Mouse (Mus musculus) heart, postnatal 14 days (tissue): ENCODE measurements at regions not wholly inside any gene's neighbourhood (a gene's known extent, or its start where the extent isn't known, plus 50 kb on each side); places are given as distances from the start of the nearest gene placed in this dataset.
"Not testable (repeated sequence)": the region's sequence is repeated elsewhere in the genome, so short reads cannot be mapped to it uniquely, and the experiment has no call there.

ENCODE experiments used
- DNase-seq, 2 experiments: peaks; one replicate each; pipeline ENCODE4 v3.0.0; 2021 to 2022
- intact Hi-C: fragments of 180-260 bp; cut with DNase I; formaldehyde crosslinking; loops from one replicate; pipeline ENCODE4 v1.15.1; 2025

DNA sequence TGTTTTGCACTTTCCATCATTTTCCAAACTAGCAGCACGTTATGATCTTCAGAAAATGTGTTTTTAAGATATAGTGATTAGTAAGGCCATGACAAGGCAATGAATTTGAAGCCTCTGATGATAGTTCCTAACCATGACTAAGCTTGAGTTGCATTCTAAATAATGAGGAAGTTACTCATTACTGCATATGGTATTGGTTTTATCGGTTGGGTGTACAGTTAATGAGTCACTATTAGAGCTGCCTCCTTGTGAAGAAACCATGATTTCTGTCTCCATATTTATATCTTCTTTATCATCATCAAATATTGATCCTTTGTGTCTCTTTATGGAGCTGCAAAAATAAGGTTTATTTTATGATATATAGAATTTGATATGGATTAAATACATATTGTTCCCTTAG lies 4763.5 kb upstream of the Gm7489 start:
- intact Hi-C loops = no loop called here
- no peak for DNase-seq

DNA sequence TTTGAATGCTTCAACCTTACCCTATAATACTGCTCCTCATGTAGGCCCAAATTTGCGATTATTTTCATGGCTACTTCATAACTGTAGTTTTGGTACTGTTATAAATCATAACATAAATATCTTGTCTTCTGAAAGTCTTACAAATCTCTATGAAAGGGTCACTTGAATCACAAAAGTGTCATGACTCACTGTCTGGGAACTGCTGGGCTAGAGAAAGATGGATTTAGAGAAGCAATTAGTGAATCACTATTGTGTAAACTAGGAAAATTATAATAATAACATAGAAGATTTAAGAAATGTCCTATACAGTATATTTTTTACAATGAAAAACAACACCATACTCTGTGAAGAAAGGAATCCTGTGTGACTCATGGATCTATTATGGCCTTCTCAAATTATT lies 4738.3 kb upstream of the Gm7489 start:
- intact Hi-C loops = no loop called here
- DNase-seq = no peak

GRCm38 (mm10) chr15:49151998-49152397 lies 4732.7 kb upstream of the Gm7489 start:
- intact Hi-C loops = no loop called here
- no peak for DNase-seq

DNA sequence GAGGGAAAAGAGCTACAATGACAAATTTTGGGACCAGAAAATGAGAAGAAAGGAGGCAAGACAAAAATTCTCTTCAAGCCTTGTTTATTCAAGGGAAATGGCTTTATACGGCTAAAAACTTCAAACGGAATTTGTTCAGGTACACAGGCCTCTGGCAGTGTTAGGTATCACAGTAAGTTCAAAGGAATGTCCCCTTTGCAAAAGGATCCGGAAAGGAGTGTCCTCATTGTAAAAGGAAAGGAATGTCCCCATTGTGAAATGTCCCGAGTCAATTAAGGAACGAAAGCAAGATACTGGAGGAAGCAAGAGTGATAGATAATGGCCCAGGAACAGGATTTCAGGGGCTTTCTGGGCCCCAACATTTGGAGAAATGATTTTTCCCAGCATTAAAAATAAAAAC lies 4730.7 kb upstream of the Gm7489 start:
- DNase-seq = no peak
- intact Hi-C loops = no loop called here

DNA sequence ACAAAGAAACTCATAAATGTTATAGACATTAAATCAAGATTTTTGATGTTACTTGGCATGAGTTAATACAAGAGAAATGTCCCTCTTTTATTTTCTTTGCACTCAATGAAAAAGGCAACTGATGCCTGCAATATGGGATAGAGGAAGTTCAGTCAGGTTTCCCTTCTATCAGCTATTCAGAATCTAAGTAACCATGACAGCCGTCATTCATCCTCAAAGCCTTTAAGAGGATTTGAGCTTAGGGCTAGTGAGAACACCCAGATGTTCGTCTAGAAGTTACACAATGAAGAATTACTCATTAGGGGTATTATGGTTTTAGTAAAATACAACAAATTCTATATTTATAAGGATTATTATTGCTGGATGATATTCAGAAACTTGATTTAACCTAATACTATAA lies 4693.2 kb upstream of the Gm7489 start:
- intact Hi-C loops = no loop called here
- DNase-seq = no peak

DNA sequence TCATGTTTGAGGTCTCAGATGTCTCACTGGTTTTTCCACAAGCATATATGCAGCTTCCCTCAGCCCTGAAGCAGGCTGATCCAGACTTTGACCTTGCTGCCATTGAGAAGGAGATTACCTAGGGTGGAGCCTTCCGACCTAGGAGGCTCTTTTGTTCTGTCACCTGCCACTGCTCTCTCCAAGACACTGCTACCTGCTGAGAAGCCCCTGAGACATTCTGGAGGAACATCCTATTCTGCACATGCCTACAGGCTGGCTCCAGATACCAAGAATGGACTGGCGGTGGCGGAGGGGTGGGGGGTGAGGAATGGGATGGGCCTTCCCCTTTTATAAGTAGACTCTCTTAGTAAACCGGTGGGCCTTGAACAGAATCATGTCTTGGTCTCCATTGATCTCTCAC lies 4692.1 kb upstream of the Gm7489 start:
- intact Hi-C loops, DNase-seq: not testable (repeated sequence)

GRCm38 (mm10) chr15:49229063-49229462 lies 4655.6 kb upstream of the Gm7489 start:
- intact Hi-C loops = no loop called here
- no peak for DNase-seq

DNA sequence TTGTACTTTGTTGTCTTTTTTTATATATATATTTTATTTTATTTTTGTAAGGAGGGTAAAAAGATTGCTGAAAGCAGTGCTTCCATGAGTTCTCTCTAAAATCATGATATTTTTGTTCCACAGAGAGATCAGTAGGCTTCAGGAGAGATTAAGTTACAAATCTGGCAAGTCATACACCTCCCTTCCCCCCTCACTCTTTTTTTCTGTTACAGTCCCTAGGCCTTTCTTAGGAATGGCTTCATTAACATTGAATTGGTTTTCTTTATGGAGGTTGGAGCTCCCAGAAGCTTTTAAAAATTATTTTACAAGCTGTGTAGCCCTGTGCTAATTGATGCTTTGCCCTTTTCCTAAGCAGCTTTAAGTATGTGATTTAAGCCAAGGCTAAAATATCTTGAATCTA lies 4653.9 kb upstream of the Gm7489 start:
- intact Hi-C loops = no loop called here
- no peak for DNase-seq

DNA sequence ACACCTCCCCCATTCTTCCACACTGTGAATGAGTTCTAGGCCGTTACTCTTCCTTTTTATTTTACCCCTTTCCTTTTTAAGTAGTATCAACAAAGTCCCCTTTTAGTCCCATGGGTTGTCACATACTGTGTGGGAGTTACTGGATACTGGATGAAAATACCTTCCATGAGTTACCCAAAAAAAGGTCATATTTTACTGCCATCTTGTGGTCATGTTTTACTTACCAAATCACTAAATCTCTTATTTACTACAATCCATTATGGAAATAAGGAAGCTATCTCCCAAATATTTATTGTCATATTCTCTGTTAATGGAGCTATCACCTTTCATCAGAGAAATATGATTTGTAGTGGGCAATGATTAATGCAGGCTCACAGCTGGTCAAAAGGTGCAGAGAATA lies 4614.5 kb upstream of the Gm7489 start:
- no peak for DNase-seq
- intact Hi-C loops = loop anchor here (5.0 kb wide), 1 partner anchor 343 kb away; no protein-coding TSS in a partner anchor
